Mouse (Mus musculus): Measurements from ENCODE around the gene Ddi2. TPM values are rescaled to one million over a fixed set of nuclear protein-coding genes. Genes with fewer than 3 reads are reported as not detected.

Gene Ddi2
- polyA plus RNA-seq, 1 experiment from 2014 or later, result 21.7 TPM

GRCm38 (mm10) chr4:141705331-141705730 is 17.9 kb downstream of the Ddi2 start:
- no peak for DNase-seq
- no peaks in the 10 kb centered on the region for H3K27me3 ChIP-seq (ENCODE audit: insufficient read depth, low read length)
- no peak overlapping the region for H3K4me2 ChIP-seq (ENCODE audit: low read depth, low read length)
- no peak for ATAC-seq
- H3K4me3 ChIP-seq (ENCODE audit: low read depth, low read length), result no peak overlapping the region
- H3K36me3 ChIP-seq (replicated peaks; ENCODE audit: insufficient read depth, low read length), result peaks cover 96% of the 10 kb centered on the region
- H3K9me3 ChIP-seq (ENCODE audit: low read length), result no peaks in the 10 kb centered on the region
- TF ChIP-seq EP300 (IDR thresholded peaks at IDR 0.05; ENCODE audit: low read depth) (no peak), CTCF (IDR thresholded peaks at IDR 0.05; ENCODE audit: low read depth) (no peak)
- peaks cover 9% of the 10 kb centered on the region for H3K4me1 ChIP-seq (ENCODE audit: insufficient read depth)
- H3K27ac ChIP-seq (ENCODE audit: low read depth), result no peak overlapping the region
- 91% methylated on average over 4 of the region's 4 CpGs for WGBS (ENCODE audit: insufficient replicate concordance)
- H3K9ac ChIP-seq (replicated peaks), result no peak overlapping the region

DNA sequence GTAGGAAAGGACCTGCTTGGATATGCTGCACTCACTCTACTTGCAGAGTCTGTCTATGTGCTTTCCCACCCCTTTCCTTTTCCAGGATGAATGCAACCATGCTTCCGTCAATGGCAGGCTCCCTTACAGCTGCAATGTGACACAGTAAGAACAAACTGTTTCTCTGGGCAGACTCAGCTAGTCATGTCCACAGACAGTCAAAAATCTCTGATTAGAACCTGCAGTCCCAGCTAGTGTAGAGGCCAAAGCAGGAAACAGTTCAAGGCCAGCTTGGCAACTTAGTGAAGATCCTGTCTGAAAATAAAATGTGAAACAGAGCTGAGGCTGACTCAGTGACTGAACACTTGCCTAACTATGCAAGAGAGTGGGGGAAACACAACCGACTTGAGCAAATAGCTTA is 18.6 kb downstream of the Ddi2 start:
- H3K27me3 ChIP-seq (ENCODE audit: insufficient read depth, low read length), result no peaks in the 10 kb centered on the region
- no peak overlapping the region for H3K4me3 ChIP-seq (ENCODE audit: low read depth, low read length)
- H3K36me3 ChIP-seq (replicated peaks; ENCODE audit: insufficient read depth, low read length), result peaks cover 97% of the 10 kb centered on the region
- ATAC-seq (no peak), DNase-seq (no peak)
- H3K9ac ChIP-seq (replicated peaks), result no peak overlapping the region
- TF ChIP-seq CTCF (IDR thresholded peaks at IDR 0.05; ENCODE audit: low read depth) (no peak), EP300 (IDR thresholded peaks at IDR 0.05; ENCODE audit: low read depth) (no peak)
- no peak overlapping the region for H3K4me2 ChIP-seq (ENCODE audit: low read depth, low read length)
- 82% methylated on average over 2 of the region's 2 CpGs for WGBS (ENCODE audit: insufficient replicate concordance)
- no peak overlapping the region for H3K27ac ChIP-seq (ENCODE audit: low read depth)
- H3K9me3 ChIP-seq (ENCODE audit: low read length), result no peaks in the 10 kb centered on the region
- H3K4me1 ChIP-seq (ENCODE audit: insufficient read depth), result peaks cover 9% of the 10 kb centered on the region

GRCm38 (mm10) chr4:141694719-141695118 is 28.5 kb downstream of the Ddi2 start:
- H3K36me3 ChIP-seq (replicated peaks; ENCODE audit: insufficient read depth, low read length), result peaks cover 91% of the 10 kb centered on the region
- no peak for DNase-seq
- no peak overlapping the region for H3K4me3 ChIP-seq (ENCODE audit: low read depth, low read length)
- no peak for ATAC-seq
- H3K4me2 ChIP-seq (ENCODE audit: low read depth, low read length), result no peak overlapping the region
- 95% methylated on average over 8 of the region's 8 CpGs for WGBS (ENCODE audit: insufficient replicate concordance)
- no peak overlapping the region for H3K9ac ChIP-seq (replicated peaks)
- TF ChIP-seq CTCF (IDR thresholded peaks at IDR 0.05; ENCODE audit: low read depth), result no peak
- TF ChIP-seq EP300 (IDR thresholded peaks at IDR 0.05; ENCODE audit: low read depth), result no peak
- H3K27me3 ChIP-seq (ENCODE audit: insufficient read depth, low read length), result no peaks in the 10 kb centered on the region
- H3K9me3 ChIP-seq (ENCODE audit: low read length), result no peaks in the 10 kb centered on the region
- no peaks in the 10 kb centered on the region for H3K4me1 ChIP-seq (ENCODE audit: insufficient read depth)
- no peak overlapping the region for H3K27ac ChIP-seq (ENCODE audit: low read depth)

DNA sequence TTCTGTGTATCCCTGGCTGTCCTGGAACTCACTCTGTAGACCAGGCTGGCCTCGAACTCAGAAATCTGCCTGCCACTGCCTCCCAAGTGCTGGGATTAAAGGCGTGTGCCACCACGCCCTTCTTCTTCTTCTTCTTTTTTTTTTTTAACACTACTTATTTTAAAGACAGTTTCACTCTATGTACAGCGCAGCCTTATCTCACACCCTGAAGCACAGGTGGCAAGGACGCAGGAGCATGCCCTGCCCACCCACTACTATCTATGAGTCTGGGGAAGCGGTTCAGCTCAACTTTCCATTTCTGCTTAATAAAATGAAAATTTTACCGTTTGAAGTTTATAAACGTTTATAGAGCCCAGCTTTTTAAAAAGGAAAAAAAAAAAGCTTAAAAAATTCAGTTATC is 34.7 kb downstream of the Ddi2 start:
- DNase-seq (no peak), ATAC-seq (no peak)
- Histone ChIP-seq H3K27me3 (ENCODE audit: insufficient read depth, low read length) (no peaks in the 10 kb centered on the region), H3K4me1 (ENCODE audit: insufficient read depth) (no peaks in the 10 kb centered on the region), H3K27ac (ENCODE audit: low read depth) (no peak overlapping the region), H3K36me3 (replicated peaks; ENCODE audit: insufficient read depth, low read length) (peaks cover 86% of the 10 kb centered on the region), H3K9ac (replicated peaks) (no peak overlapping the region), H3K9me3 (ENCODE audit: low read length) (no peaks in the 10 kb centered on the region), H3K4me2 (ENCODE audit: low read depth, low read length) (no peak overlapping the region), H3K4me3 (ENCODE audit: low read depth, low read length) (no peak overlapping the region)
- TF ChIP-seq CTCF (IDR thresholded peaks at IDR 0.05; ENCODE audit: low read depth) (no peak), EP300 (IDR thresholded peaks at IDR 0.05; ENCODE audit: low read depth) (no peak)
- WGBS (ENCODE audit: insufficient replicate concordance), result 72% methylated on average over 8 of the region's 8 CpGs

GRCm38 (mm10) chr4:141686525-141686924 is 36.7 kb downstream of the Ddi2 start:
- no peaks in the 10 kb centered on the region for H3K27me3 ChIP-seq (ENCODE audit: insufficient read depth, low read length)
- H3K4me1 ChIP-seq (ENCODE audit: insufficient read depth), result no peaks in the 10 kb centered on the region
- no peak overlapping the region for H3K4me3 ChIP-seq (ENCODE audit: low read depth, low read length)
- WGBS (ENCODE audit: insufficient replicate concordance), result 77% methylated on average over 8 of the region's 8 CpGs
- no peak for TF ChIP-seq EP300 (IDR thresholded peaks at IDR 0.05; ENCODE audit: low read depth)
- DNase-seq, result no peak
- no peaks in the 10 kb centered on the region for H3K9me3 ChIP-seq (ENCODE audit: low read length)
- no peak overlapping the region for H3K4me2 ChIP-seq (ENCODE audit: low read depth, low read length)
- H3K36me3 ChIP-seq (replicated peaks; ENCODE audit: insufficient read depth, low read length), result peaks cover 79% of the 10 kb centered on the region
- ATAC-seq, result no peak
- H3K27ac ChIP-seq (ENCODE audit: low read depth), result no peak overlapping the region
- no peak overlapping the region for H3K9ac ChIP-seq (replicated peaks)

GRCm38 (mm10) chr4:141686093-141686492 is 37.1 kb downstream of the Ddi2 start:
- 88% methylated on average over 3 of the region's 3 CpGs for WGBS (ENCODE audit: insufficient replicate concordance)
- DNase-seq (no peak), ATAC-seq (no peak)
- Histone ChIP-seq H3K9ac (replicated peaks) (no peak overlapping the region), H3K27me3 (ENCODE audit: insufficient read depth, low read length) (no peaks in the 10 kb centered on the region), H3K36me3 (replicated peaks; ENCODE audit: insufficient read depth, low read length) (peaks cover 74% of the 10 kb centered on the region), H3K9me3 (ENCODE audit: low read length) (no peaks in the 10 kb centered on the region), H3K4me1 (ENCODE audit: insufficient read depth) (no peaks in the 10 kb centered on the region), H3K27ac (ENCODE audit: low read depth) (no peak overlapping the region), H3K4me2 (ENCODE audit: low read depth, low read length) (no peak overlapping the region), H3K4me3 (ENCODE audit: low read depth, low read length) (no peak overlapping the region)
- TF ChIP-seq EP300 (IDR thresholded peaks at IDR 0.05; ENCODE audit: low read depth) (no peak), CTCF (IDR thresholded peaks at IDR 0.05; ENCODE audit: low read depth) (no peak)

GRCm38 (mm10) chr4:141685499-141685898 is 37.7 kb downstream of the Ddi2 start, which contains the start of gene Rsc1a1:
Gene Rsc1a1 (minus strand): TSS chr4:141685599.
- Histone ChIP-seq H3K9me3 (ENCODE audit: low read length) (no peaks in the 10 kb centered on the region), H3K4me1 (ENCODE audit: insufficient read depth) (no peaks in the 10 kb centered on the region), H3K36me3 (replicated peaks; ENCODE audit: insufficient read depth, low read length) (peaks cover 68% of the 10 kb centered on the region), H3K27me3 (ENCODE audit: insufficient read depth, low read length) (no peaks in the 10 kb centered on the region), H3K4me2 (ENCODE audit: low read depth, low read length) (no peak within 1 kb of the TSS), H3K27ac (ENCODE audit: low read depth) (no peak within 1 kb of the TSS), H3K4me3 (ENCODE audit: low read depth, low read length) (no peak within 1 kb of the TSS), H3K9ac (replicated peaks) (no peak within 1 kb of the TSS)
- 95% methylated on average over 6 of the region's 6 CpGs for WGBS (ENCODE audit: insufficient replicate concordance)
- DNase-seq (no peak), ATAC-seq (no peak)
- no peak for TF ChIP-seq CTCF (IDR thresholded peaks at IDR 0.05; ENCODE audit: low read depth)
- TF ChIP-seq EP300 (IDR thresholded peaks at IDR 0.05; ENCODE audit: low read depth), result no peak

Data from liver, postnatal 0 days (tissue).